Mouse (Mus musculus) frontal cortex, adult 2 months (tissue): ENCODE measurements around the gene Bcat1. TPM values are rescaled to one million over a fixed set of nuclear protein-coding genes. Genes with fewer than 3 reads are reported as not detected.
"Not testable (repeated sequence)": the region's sequence is repeated elsewhere in the genome, so short reads cannot be mapped to it uniquely, and the experiment has no call there.

Experiments used
- DNase-seq, 2 experiments: peaks; one replicate each; pipeline ENCODE4 v3.0.0; 2022; ENCODE audit warnings: low spot score in 1 of 2; ENCODE audit errors: extremely low spot score in 1 of 2
- polyA plus RNA-seq: library from polyadenylated mRNA; depleted of rRNA; stranded (reverse); fragments of >200 nt; gene quantifications from 2 replicates; pipeline ENCODE4 v1.2.3, GENCODE M21; 2012

Bcat1 gene
- polyA plus RNA-seq, 1 experiment, result 33.3 TPM

DNA sequence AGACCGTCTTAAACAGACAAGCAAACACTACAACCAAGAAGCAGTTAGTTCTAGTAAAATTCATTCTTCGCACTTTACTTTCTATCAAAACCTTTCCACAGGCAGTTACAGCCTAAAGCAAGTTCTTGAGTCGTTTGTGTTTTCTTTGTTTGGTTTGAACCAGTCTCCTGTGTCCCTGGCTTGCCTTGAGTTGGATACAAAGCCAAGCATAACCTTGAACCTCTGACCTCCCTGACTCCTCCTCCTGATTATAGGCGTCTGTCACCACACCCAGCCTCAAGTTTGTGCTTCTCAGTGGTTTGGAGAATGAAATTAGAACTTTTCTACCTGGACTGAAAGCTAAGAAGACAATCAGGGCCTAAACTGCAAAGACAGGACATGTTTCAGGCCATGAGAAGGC is 18.4 kb upstream of the Bcat1 start:
- DNase-seq, result no peak

DNA sequence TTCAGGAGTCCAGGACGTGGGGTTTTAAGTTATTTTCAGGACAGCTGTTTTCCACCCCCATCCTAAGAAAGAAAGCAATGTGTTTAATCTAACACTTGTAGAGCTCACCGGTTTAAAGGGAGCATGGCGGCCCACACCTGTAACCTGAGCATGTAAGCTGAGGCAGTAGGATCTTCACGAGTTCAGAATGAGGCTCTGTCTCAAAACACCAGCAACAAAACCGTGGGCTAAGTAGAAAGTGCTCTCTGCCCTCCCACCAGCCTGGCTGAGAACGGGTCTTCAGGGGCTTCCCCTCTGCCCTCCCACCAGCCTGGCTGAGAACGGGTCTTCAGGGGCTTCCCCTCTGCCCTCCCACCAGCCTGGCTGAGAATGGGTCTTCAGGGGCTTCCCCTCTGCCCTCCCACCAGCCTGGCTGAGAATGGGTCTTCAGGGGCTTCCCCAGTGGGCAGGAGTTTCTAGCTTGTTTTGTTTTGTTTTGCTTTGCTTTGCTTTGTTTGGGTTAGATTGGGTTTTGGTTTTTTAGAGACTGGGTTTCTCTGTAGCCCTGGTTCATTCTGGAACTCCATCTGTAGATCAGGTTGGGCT is 17.1 kb upstream of the Bcat1 start:
- not testable (repeated sequence) for DNase-seq

DNA sequence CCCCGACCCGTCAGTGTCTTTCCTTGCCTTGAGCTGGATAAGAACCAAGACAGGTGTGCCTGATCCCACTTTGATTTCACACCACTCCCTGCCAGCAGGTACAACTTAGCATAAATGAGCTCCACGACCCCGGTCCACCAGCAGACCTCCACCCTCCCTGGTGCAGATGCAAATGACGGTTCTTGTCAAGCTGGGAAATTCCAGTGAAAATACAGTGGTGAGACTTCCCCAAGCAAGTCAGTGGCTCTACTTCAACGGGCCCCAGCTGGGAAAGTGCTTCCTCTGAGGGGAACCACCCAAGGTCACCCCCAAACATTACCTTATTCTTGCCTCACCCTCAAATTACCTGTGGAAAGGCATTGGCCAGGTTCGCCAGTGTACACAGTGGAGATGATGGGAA is 16.0 kb upstream of the Bcat1 start:
- DNase-seq, result no peak

DNA sequence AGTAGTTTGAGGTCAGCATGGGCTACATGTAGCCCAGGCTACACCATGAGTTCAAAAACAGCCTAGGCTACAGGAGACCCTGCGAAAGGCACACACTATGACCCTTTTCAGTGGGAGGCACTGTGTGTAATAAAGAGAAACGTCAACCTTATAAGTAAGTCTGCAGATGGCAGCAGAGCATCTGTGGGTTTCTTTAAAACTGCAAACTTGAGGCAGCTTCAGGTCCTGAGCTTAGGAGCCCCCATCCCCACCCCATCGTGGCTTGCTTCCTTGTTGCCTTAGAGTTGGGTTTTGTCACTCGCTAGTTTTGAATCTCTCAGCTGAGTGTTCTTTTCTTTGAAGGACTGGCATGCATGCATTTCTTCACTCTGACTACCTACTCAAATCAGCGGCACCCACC is 14.9 kb upstream of the Bcat1 start:
- DNase-seq, result no peak

DNA sequence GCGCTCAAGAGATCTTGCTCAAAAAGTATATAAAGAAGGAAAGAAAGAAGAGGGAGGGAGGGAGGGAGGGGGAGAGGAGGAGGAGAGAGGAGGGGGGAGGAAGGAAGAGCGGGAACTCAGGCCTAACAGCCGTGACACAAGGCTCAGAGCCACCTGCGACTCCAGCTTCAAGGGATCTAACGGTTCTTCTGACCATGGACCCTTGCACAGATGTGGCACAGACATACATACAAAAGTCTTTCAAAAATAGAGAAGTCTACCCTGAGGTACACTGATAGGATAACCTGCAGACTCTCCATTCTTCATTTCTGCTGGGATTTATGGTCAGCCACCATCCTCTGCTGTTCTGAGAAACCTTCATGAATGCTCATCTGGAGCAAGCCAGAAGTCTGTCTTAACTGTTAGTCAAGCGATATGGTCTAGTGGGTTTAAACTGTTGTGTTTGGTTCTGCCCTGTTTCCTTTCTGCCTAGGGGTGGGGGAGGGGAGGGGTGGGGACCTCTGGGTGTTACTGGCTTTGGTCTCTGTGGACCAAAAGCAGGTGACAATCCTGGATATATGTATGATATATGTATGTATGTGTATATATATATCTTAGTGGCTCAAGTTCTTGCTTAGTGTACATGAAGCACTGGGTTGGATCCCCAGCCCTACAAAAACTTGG is 14.3 kb upstream of the Bcat1 start:
- no peak for DNase-seq

DNA sequence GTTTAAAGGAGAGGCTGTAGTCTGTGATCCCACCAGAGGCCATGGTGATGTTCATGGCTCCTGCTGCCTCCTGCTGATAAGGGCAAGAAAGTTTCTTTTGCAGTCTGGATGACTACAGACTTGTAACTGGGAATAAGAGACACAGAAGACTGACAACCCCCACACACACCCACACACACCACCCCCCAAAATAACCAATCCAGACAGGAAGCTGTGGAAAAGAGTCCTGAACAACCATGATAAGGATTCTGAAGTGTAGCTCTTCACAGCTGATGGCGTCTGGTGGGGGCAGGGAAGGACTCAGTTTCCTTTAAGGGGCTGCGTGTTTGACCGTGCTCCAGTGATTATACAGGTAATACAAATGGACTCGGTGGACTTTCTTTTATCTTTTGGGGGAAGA is 13.4 kb upstream of the Bcat1 start:
- DNase-seq, result no peak

DNA sequence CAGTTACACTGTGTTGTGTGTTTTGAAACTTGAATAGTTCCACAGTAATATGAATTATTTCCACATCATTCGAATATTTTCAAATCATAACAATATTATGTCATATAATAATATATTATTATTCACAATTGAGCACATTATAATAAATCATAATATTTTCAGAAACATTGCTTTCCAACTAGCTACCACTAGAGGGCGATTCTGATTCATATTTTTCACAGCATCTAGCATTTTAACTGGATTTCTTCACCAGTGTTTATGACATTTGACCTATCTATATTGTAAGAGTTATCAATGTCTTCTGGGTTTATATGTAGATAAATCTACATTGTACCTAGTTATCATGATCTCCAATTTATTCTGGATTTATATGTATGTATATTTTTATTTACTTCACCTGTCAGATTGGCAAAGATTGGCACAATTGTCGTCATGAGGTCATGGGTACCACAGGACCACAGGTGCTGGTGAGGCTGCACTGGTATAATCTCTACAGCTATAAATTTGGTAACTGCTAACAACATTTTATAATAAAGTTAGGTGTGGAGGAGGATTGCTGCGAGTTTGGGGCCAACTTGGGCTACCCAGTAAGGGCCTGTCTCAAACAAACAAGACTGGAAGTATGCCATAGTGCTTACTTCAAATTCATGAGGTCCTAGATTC is 12.6 kb upstream of the Bcat1 start:
- DNase-seq, result peak in 1 of 2 experiments; percentile 43

DNA sequence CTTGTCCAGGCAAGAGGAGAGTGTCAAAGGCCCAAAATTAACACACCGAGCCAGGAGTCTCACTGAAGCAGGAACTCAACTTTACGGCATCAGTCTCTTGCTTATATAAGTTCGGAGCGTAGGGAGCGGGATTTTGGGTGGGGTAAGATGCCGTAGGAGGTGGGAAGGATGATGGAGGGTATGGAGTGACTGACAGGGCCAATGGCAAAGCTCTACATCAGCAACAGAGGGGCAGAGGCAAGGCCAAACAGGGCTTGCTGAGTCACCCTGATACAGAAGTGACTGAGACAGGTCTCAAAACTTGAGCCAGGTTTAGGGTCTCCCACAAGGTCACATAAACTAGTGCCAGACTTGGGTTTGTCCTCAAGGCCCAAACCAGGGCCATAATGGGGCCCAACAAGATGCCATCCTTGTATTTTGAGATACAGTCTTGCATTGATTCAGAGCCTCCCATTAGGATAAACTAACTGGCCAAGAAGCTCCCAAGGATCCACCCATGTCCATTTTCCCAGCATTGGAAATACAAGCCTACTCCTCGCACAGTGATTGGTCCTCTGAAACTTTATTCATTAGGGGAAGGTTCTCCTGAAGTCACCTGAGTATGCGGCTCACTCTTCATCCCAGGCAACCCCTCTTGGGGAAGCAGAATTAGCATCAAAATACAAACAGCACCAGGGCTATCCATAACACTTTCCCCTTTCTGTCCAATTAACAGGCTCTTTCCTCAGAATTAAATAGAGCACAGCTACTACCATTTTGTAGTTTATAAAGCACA is 8.5 kb upstream of the Bcat1 start:
- no peak for DNase-seq

DNA sequence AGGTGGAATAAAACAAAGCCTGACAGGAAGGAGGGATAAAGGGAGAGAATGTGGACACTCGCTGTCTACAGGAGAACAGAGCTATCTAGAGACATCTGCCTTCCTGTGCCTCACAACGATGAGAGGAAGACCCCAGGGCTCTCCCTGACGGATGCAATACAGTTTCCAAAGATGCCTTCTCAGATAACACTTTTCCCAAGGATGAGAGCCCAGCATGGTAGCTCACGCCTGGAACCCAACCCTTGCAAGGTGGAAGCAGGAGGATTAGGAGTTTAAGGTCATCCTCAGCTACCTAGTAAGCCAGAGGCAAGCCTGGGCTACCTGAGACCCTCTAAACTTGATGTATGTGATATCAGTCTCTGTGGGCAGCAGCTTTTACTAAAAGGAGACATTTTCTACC is 5.7 kb upstream of the Bcat1 start:
- DNase-seq, result no peak

DNA sequence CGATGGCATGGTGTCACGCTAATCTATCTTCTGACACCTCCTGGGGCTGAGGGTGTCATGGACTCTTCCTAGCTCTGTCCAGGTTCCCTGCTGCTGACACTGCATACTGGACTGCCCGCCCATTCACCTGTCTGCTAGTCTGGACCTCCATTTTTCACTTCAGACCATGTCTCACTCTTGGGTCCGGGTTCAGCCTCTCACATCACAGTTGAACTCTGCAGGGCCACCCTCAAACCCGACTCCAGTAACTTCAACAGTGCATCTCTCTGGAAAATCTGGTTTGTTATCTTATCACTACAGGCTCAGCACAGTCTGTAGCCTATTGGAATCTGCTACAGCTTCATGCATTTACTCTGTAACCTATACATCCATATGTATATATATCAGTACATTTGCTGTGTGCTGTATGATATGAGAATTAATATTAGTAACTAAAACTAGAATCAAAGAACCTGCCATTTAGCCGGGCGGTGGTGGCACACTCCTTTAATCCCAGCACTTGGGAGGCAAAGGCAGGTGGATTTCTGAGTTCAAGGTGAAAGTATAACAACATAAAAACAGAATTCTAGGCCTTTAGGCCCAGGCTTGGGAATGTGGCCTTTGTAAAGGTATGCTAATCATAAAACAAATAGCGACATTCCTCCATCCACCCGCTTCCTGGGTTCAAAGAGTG is 3.2 kb upstream of the Bcat1 start:
- no peak for DNase-seq

DNA sequence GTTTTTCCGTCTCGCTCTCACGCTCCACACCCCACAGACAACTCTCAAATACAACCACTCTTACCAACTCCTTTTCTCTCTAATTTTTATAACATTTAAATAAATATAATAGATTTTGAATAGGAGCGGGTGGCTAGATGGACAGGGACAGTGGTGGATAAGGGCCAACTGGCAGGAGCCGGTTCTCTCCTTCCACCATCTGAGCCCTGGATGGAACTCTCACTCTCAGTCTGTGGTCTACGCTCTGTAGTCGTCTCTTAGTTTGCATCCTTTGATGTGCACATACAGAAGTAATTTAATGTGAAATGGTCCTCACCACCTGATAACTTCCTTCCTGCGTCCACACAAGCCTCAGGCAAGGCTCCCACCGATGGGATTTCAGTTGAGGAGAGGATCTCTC is 302 bp upstream of the Bcat1 start:
- DNase-seq, result no peak

DNA sequence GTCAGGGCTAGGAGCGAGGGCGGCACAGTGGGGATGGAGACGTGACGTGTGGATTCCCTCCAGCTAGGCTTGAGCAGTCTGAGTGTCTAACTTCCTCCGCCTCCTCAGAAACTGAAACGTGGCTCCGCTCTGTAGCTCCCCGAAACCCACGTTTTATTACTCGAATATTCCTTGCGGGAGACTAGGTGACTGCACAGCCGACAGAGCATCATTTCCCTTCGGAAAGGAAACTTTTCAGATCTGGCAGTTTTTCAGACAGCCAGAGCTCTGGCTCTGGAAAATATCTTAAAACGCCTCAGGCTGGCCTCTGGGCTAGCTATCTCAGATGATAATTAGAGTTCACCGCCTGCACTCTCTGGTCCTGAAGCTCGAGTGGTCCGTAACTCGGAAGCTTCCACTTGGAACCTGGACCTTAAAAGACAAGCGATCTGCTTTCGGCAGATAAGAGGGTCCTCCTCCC is 866 bp downstream of the Bcat1 start:
- peak in 1 of 2 experiments; percentile 71 for DNase-seq

DNA sequence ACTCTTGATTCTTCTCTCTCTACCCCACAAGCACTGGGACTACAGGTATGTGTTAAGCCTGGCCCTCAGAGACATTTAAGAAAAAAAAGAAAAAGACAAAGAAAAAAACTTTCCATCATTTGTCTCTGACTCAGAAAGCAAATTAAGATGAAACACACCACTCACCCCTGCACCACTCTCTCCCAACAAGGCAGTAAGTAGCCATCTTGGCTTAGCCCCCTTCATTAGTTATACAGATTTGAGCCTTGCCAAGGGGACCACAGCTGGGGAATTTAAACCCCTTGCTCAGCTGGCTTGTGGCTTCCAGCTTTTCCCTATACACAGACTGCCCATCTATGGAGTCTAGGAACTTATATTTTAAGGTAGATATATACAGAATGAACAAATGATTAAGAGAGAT is 1.5 kb downstream of the Bcat1 start:
- DNase-seq, result no peak

DNA sequence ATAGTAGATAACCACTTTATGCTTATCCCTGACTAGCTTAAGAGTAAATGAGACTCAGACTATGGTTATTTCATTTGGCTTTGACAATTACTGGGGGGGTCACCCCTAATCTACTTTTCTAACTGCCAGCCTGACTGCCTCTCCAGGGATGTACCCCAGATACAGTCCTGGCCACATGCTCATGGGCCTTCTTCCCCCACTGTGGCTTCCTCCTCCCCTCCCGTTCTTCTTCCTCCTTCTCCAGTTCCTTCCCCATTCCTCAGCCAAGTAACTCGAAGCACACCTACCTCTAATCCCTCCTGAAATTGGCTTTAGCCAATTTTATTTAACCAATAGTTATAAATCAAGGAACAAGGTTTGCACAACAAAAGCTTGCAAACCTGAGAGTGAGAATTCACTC is 6.1 kb downstream of the Bcat1 start:
- no peak for DNase-seq

DNA sequence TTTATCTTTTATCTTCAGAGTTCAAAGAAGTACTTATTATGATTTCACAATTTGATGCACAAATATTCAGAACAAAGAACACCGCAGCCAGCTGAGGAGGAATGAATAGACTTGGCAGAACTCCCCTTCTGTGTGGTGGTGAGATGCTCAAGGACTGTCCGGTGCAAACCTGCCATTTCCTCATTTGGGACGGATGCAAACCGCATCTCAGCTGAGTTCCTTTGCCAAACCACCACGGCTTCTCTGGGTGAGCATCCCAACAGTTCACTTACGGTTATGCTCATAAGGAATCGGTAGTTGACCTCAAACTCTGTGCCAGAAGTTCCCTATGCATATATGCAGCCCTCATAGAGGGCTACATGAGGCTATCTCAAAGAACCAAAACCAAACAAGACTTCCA is 6.6 kb downstream of the Bcat1 start:
- no peak for DNase-seq

DNA sequence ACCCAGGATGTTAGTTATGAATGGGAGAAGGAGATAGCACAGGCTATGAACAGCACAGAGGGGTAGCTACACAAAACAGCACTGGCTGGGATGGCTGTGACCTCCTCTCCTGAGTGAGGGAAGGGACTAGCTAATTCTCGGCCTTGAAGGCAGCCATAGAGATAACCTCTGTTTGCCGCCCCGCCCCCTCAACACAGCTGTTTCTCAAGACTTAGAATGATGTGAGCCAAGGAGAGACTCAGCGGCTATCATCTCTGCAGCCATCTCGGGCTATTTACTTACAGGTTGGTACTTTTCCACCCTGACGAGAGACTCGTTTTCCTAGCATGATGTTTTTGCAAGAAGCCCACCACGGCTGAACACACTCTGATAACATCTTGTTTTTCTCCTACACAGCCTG is 8.3 kb downstream of the Bcat1 start:
- DNase-seq, result no peak

DNA sequence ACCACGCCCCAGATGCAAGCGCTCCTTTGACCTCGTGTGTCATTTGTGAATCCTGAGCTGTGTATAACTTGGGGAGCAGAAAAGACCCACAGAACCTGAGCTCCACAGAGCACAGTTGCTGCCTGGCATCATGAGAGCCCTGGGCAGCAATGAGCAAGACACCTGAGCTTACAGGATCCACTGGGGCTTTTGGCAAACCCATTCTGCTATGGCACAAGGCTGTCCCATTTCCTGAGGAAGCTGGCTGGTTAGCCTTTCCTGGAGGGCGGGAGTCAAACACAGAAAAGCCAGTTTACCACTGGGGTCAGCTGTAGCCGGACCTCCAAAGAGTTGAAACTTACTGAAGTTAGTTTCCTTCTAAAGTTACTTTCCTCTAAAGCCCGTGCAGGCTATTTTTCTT is 9.6 kb downstream of the Bcat1 start:
- no peak for DNase-seq

DNA sequence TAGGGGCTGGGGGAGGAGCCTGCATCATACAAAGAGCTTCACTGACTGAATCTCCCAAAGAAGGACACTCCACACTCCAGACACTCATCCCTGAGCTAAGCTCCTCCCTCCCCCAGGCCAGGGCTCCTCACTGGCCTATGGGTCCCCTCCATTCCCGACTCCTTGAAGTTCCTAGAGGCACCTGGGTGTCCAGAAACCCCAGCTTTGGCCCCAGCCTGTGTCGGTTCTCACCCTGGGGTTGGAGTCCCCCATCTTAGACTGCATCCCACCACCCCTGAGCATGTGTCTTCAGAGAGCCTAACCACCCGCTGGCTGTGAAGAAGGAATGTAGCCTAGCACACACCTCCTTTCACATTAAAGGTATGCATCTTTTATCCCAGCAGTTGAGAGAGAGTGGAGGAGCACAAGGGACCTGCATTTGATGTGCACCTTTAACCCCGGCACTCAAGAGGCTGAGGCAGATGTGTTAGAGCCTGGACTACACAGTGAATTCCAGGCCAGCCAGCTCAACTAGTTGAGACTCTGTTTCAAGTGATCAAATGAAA is 10.6 kb downstream of the Bcat1 start:
- no peak for DNase-seq

DNA sequence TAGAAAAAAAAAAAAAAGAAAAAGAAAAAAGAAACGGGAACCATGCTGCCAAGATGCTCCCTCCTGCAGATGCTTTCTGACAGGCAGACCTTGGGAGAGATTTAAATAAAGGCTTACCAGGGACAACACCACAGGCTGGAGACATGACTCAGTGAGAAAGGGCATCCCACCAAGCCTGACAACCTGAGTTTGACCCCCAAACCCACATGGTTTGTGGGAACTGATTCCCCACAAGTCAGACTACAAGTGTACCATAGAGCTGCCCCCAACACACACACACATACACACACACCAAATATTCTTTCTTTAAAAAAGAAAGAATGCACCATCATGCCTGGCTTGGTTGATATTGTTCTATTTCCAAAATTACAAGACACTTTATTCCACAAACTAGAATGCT is 11.9 kb downstream of the Bcat1 start:
- no peak for DNase-seq

DNA sequence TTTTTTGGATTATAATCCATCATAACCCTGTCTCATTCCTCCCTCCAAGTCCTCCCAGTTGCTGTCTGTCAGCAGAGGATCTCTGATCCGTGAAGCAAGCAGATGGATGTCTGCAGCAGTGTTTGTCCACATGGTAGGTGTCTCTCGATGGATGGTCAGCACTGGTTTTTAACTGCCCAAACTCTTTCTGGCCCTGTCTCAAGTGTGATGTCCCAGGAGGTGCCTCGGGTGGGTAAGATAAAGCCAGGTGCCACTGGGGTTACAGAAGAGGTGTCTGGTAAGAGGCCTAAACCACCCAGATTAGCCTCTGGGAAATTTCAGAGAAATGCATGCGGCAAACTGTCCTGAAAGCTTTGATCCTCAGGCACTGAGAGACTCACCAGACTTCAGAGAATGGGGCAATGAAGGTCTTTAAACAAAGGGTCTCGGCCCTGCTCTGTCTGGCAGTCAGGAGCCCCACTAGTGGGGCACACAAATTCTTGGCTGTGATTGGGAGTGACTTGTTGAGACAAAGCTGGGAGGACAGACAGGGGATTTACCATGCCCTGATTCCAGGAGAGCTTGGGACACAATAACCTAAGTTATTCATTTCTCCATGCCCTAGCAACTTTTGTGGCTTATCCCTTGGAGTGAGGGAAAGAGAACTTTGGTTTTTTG is 12.6 kb downstream of the Bcat1 start:
- no peak for DNase-seq
